Mouse (Mus musculus) kidney, adult 9 months (tissue): Measurements from ENCODE around the gene Lmo3.

ENCODE experiments used
- DNase-seq: peaks from one replicate; pipeline ENCODE4 v3.0.0; 2022

Gene Lmo3

DNA sequence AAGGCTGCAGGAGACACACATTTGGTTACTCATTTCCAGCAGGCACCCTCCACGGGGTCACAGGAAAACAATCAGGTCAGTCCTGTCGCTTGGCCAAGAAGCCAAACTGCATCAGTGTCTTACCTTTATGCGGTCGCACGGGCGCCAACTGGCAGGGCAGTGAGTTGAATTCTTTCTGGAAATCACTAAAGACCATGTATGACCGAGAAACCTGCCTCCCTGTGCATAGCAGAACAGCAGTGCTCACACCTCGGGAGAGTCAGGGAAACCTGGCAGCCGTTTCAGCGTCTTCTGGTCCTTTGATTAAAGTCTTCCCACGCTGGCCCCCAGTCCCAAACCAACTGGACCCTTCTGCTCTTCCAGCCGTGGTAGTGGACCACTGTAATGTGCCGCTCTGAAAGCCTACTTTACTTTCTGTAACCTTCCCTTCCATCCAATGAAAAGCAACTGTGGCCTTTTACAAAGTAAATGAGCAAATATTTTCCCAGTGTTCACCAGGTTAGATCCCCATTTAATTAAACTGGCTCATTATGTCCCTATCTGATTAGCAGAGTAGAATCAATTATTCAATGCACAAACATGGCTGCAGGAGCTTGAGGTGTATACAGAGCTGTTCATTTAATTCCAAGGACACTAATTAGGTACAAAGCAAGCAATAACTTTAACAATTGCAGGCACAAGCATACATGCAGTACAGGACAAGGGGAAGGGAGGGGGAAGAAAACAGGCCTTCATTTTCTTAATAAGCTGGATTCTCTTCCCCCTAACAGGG is at the start of gene Lmo3:
Gene Lmo3 (minus strand): TSS at position 235 of the 772 bp plus-strand sequence.
- peak; percentile 13 for DNase-seq

DNA sequence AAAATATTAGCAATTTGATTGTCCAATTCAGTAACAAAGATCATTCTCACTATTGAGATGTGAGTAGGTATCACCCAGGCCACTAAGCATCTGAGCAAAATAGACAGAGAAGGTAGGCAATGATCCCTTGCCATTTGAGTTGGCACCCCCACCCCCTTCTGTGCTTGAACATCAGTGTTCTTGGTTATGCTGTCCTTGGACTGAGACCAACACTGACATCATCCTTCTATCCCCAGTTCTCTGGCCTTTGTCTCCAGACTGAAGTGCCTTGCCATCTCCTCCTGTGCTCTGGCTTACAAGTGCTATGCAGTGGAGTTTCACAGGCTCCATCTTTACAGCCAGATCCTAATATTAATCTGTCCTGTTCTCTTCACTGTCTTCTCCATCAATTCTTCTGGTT is 39.0 kb upstream of the Lmo3 start:
- DNase-seq, result no peak

DNA sequence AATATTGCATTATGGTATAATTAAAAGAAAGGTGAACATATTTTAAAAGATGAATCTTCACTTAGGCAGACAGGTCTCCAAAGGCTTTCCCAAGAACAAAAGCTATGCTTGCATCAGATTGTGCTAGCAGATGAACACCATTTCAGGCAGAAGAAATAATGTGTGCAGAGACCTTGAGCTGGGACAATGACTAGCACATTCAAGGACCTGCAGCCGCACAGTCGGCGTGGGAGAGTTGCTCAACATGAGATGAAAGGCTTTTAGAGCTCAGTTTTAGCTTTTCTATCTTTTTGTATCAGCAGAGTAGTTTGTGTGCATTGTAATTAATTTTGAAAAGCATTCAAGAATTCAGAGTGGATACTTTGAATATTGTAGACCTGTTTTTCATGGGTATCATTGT is 36.6 kb upstream of the Lmo3 start:
- no peak for DNase-seq

DNA sequence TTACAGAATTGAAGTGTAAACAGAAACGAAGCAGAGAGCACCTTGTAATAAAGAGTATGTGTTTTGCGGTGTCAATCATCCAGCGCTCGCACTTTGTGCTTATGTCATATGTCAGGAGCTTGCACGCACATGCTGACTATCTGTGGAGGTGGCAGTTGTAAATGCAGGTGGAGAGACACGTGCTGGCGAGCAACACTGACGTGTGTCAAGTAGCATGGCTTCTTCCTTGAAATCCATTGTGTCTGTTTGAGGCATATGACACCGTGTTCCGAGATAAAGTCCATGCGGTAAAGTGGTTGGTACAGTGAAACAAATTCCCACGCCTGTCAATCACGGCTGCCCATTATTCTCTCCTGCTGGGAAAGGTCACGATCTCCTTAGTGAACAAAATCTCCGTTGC is 15.2 kb upstream of the Lmo3 start:
- DNase-seq, result no peak

DNA sequence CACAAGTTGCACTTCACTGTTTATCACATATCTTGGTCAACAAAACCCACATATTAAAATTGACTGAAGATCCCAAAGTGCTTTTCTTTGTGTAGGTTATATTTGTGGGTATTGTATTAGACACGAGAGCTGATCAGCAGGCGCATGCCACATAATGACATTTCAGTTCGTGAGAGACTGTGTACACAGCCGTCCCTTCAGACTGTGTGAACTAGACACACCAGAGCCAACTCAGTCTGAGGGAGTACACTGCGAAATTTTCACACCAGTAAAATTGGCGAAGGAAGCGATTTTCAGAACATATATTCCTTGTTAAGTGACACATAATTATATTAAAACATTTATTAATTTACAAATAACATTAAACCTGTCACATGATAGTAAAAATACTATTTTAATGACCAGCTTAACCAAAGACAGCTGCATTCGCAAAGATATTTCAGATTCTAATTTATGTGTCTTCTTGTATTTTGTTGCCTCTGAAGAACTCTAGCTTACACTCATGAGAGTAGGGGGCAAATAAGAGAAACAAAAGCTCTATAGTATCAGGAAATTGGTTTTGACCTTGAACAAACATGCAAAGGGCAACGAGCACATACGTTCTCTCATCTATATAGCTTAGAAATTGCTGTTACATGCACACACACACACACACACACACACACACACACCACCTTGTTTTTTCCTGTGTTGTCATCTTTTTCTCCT is 14.4 kb upstream of the Lmo3 start:
- no peak for DNase-seq

DNA sequence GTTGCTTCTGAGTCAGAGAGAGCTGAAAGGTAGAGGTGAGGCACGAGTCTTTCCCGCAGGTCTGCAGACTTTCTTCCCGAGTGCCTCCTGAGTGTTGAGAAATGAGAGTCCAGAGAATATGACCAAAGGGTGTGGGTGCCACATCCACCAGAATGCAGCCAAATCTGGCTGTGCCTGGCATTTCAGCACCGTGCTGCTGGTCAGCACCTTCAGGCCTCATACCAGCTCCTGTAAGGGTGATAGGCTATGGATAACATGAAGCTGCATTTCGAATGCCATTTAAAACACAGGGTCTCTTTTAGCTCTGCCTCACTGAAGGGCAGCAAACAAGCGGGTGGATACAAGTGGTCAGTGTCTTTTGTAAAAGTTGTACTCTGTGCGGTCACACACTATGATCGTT is 1.5 kb upstream of the Lmo3 start:
- peak; percentile 6 for DNase-seq

DNA sequence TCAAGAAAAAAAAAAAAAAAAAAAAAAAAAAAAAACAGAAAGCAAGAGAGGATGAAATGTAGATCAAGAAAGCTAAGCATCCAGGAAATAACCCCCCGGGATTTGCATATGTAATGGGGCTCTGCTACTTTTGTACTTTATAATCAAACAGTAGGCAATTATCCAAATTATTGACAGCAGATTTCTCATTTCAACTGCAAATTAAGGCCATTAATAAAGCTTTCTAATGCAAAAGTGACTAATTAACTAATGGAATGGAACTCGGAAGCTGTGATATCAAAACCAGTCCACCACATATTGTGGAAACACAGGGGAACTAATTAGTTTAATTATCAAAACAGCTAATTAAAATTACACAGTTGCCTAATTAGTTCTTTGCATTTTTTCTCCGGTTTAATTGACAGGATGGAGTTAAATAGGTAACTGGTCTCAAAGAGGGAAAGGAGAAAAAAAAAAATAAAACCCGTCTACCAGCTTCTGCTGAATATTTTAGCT is 785 bp upstream of the Lmo3 start:
- DNase-seq, result no peak

DNA sequence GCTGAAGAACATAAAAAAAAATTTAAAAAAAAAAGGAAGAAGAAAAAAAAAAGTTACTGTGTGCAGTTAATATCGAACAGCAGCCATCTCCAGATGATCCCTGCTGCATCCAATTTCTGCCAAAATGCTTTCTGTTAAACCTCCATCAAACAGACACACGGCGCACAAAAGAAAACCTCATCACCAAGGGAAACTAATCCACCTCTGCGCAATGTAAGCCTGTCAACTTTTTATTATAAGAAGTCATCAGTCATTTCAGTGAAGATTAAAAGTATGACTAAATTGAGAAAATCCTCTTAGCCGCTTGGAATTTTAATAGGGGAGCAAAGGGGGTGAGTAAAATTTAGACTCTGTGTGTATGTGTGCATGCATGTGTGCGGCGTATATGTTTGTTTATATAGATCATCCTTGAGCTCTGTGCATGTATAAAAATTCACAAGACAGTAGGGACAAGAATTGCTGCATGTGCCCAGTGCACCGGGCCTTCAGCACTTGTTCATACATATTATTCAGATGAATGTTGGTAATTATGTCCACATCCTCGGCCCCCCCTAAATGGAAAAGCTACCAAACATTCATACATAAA is 1.2 kb downstream of the Lmo3 start:
- no peak for DNase-seq

DNA sequence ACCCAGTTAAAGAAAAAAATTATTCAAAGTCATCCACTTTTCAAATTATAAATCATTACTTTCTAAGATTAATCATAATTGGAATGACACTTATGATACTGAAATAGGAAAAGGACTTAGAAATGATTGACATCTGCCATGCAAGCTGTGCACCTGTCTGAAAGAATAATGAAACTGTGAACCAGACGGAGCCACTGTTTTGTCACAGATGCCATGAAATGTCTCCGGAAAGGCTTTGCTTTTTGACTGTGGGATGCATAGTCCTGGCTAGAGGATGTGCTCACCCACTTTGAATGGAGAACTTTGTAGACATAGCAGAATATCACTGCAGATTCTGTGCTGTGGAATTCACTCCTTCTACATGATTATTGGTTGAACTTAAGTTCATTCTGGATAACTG is 18.4 kb downstream of the Lmo3 start:
- DNase-seq, result no peak

DNA sequence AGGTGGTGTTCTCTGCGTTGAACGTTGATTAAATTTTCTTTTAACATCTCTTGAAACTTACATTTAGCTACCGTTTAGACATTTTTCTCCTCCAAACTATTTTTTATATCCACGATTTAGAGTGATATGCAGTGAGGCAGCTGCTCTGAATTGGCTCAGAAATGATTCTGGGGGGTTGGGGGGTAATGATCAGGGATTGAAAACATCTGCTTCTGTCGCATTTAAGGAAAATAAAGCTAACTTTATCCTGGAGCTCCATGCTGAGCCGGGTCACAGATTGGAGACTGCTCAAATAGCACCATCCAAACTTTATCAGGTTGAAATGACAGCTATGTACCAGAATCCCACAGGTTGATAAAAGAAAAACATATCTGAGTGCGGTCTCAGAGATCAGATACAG is 29.6 kb downstream of the Lmo3 start:
- DNase-seq, result no peak

DNA sequence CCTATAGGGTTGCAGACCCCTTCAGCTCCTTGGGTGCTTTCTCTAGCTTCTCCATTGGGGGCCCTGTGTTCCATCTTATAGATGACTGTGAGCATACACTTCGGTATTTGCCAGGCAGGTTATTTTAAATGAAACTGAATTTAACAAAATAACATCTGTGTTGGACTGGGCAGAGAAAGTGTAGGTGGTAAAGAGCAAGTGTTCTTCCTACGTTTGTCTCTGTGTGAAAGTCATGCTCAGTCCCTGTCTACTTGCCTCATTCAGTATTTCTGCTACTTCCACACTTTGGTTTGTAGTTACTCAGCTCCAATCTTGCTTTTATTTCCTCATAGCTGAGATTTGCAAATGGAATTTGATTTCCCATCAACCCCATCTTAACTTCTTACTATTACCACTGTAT is 46.9 kb downstream of the Lmo3 start:
- DNase-seq, result no peak

DNA sequence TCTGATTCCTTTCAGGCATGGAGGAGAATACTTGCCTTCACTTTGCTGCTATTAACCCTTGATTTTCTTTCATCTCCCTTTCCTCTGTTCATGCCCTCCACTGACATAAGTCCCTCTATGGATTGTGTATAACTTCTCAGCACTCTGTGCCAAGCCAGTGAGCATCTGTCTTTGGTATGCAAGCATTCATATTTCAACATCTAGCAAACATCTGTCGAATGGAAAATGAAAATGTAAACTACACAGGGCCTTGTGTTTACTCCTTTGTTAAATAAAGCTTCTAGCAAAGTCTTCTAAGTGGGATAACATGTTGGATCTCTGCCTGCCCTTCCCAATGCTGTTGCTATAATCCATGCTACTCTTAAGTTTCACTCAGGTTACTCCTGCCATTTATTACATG is 75.1 kb downstream of the Lmo3 start:
- no peak for DNase-seq

DNA sequence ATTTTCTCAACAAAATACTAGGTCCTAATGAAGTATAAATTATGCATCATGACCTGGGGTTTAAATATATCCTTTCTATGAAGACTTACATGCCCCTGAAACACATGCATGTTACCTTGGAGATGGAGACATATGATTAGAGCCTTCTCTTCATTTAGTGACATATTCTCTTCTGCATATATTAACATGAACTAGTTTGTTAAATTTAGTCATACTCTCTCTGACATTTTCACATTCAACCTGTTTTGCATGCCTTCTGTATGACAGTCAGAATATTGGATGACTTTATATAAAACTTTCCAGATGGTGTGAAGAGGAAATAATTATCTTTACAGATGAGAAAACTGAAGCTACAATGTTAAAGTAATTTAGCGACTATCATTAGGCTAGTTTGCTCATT is 77.8 kb downstream of the Lmo3 start:
- DNase-seq, result no peak

DNA sequence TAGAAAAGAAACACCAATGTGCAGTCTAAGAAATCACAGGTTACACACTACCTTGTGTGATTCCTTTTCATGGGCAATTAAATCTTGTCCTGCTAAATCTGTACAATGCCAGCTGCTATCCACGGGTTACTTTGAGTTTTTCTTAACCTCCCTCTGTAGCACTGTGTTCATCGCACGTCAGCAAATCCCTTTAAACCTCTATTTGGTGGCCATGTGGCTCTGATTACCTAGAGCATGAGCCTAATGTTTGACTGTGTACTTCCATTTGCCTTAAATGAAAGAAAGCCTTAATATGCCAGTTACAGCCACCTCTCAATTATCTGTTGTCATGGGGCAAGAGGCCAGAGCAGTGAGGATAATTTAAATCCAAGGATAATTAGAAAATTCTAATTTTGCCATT is 98.9 kb downstream of the Lmo3 start:
- DNase-seq, result no peak

DNA sequence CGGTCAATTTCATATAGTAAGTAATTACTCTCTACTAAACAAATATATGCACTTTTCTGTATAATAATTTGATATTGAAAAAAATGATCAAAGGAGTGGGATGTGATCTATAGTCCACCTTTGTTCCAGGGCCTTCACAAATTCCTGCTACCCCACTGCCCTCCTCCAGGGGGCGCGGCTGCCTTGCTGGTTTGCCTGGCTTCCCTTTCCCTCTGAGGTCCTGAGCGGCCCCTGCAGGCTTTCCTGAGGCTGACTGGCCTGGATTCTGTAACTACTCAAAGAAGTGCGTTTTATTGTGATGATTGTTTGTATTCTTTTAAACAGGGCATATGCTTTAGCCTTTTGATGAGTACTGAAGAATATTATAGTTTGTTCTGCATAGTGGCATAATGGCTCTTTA is 104.2 kb downstream of the Lmo3 start:
- peak; percentile 60 for DNase-seq

DNA sequence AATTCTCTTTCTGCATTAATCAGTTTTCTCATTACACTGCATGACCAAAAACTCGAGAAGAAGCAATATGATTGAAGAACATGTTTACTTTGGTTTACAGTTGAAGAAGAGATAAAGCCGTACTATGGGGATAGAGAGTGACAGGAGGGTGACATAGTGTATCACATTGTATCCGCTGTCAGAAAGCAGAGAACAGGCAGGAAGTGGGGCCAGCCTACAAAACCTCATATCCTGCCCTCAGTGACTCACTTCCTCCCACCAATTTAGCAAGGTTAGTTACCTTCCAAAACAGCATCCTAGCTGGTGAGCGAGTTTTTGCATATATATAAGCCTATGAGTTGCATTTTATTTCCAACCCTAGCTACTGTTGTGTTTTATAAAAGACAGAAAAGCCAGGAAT is 112.6 kb downstream of the Lmo3 start:
- no peak for DNase-seq

DNA sequence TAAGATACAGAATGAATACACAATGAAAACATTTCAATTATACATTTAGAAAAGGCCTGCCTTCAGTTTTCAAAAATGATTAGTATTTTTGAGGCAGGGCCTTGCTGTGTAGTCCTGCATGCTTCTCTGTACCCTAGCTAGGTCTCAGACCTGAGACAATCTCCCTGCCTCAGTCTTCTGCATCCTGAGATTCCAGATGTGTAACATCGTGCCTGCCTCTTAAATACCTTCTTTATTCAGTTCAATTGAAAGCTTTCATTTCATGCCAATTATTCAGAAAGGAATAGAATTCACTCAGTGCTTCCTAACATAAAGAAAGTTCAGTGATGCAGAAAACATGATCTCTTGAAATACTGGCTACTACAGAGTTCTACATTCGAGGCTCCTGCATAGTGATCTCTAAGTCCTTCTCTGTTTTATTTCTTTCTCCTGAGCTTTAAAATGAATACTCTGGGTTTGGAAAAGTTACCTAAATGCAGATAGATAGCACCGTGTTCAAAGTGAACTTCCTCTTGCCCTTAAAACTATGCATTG is 137.2 kb downstream of the Lmo3 start:
- no peak for DNase-seq

DNA sequence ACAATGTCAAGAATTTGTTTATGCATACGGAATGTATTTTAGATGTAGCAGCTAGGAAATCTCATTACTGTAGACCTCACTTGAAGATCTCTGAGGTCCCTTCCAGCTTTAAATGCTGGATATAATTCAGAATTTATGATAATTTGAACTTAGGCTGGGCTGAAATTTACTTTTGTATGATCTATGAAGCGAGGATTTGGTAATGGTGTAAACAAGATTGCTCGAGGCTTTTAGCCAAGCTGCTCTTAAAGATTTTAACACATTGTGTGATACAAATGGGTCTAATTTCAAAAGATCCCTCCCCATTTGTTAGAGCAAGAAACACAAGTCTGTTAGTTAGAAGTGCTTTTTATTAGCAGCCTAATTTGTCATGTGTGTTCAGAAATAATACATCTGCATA is 144.4 kb downstream of the Lmo3 start:
- DNase-seq, result no peak

DNA sequence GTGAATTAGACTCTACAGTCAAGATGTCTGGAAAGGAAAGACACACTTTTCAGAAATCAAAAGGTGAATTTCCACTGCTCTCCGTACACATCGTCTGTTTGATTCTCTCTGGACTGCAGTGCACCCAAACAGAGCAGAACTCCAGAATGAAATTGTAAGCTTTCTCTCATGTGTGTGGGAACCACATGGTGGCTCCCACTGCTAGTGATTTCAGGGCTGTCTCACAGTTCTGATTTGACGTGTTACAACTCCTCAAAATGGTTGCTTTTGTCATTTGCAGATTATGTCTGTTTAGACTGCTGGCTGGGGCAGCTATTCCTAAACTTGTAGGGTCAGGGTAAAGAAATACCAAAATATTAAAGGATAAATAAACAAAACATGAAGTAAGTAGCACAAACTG is 145.0 kb downstream of the Lmo3 start:
- DNase-seq, result no peak

DNA sequence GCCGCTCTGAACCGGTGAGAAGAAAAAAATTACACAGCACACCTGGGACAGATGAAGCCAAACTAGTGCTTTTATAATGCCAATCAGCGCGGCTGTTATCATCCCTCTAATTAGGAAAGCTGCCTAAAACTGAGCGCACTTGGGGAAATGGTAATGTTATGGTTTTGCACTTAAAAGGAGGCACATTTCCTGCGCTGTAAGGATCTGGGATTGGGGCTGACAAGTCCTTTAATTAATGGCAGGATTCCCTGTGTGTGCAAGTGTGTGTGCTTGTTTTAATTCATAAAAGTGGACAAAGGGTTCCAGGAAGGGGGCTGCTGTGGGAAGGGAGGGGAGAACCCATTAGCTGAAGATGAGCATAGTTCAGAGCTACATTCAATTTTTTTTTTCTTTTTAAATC is 154.4 kb downstream of the Lmo3 start:
- no peak for DNase-seq

DNA sequence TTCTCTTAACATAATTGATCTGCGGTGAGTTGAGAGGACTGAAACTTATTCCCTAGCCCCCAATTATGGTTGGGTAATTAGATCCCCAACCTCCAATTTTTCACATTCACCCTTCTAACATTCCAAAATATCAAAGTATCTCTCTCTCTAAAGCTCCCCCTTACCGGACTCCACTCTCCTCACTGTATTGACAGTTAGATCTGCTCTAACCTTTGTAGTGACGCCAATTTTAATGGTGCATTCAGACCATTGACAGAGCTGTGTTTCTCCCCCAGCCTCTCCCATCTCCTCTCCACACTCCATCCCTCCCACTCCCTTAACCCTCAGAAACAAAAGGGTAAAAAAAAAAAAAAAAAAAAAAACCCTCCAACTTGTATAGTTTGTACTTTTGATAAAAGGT is 154.9 kb downstream of the Lmo3 start:
- DNase-seq, result no peak

DNA sequence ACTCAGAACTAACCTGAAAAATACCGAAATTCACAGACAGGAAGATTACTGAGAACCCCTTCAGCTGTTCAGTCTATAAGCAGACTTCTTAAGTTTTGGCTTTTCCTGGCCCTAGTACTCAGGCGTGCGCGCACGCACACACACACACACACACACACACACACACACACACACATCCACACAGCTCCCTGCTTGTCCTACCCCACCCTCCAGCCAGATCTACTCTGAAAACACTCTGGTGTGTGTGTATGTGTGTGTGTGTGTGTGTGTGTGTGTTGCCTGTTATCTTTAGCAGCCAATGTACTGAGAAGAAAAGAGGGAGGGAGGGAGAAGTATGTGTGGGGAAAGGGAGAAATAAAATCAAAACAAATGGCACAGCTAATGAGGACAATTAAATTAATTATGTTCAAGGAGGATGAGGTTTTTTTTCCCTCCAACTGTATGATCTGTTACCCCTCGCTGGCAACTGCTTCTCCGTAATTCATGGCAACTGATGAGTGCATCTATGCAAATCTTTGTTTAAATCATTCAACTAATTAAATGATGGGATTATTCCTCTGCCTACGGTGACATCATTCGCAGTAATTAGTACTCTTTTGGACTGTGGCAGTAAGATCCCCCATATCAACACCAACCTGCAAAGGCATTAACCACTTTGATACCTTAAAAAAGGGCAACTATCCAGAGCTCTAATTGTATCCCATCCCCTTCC is 157.1 kb downstream of the Lmo3 start:
- DNase-seq, result no peak

DNA sequence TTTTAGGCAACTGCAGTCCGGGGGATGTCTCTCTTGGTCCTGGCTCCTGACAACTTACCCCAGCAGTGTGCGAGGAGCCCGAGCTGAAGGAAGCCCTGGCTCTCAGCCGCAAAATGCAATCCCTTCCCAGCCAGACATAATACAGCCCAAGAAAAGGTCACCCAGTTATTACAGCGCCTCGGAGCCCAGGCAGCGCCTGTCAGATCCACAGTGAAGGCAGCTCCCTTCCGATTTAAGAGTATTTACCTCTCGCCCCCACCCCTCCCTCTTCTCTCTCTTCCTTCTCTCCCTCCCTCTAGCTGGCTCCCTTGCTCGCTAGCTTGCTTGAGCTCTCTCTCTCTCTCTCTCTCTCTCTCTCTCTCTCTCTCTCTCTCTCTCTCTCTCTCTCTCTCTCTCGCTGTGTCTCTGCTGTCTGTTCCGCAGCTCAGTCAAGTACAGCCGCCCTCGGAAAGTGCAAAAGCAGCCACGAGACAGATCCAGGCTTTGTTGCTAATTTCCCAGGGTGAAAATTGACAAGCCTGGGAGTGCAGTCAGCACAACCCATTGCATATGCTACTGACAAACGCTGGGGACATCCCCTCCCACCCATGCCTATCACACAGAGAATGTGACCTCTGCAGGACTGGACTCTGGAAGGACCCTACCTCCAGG is 159.0 kb downstream of the Lmo3 start:
- DNase-seq, result no peak
